Mouse (Mus musculus): ENCODE results near the gene Noa1. TPM values are rescaled to one million over a fixed set of nuclear protein-coding genes. Genes with fewer than 3 reads are reported as not detected.

Noa1 gene
- 10 to 100 TPM; 12.8 to 20.4 TPM for total RNA-seq (2021)
- long read RNA-seq, experiment 1, transcript Noa1-201 (7 exons, 2,288 nt) = major isoform, 42 of 50 reads
- long read RNA-seq, experiment 1, partial matches to known transcripts = 0 of 50 reads
- long read RNA-seq, experiment 1, other reads (novel, unspliced or antisense) = 7 of 50 reads
- long read RNA-seq, experiment 2, transcript Noa1-201 (7 exons, 2,288 nt) = major isoform, 27 of 35 reads
- long read RNA-seq, experiment 2, partial matches to known transcripts = 1 of 35 reads
- long read RNA-seq, experiment 2, other reads (novel, unspliced or antisense) = 7 of 35 reads

DNA sequence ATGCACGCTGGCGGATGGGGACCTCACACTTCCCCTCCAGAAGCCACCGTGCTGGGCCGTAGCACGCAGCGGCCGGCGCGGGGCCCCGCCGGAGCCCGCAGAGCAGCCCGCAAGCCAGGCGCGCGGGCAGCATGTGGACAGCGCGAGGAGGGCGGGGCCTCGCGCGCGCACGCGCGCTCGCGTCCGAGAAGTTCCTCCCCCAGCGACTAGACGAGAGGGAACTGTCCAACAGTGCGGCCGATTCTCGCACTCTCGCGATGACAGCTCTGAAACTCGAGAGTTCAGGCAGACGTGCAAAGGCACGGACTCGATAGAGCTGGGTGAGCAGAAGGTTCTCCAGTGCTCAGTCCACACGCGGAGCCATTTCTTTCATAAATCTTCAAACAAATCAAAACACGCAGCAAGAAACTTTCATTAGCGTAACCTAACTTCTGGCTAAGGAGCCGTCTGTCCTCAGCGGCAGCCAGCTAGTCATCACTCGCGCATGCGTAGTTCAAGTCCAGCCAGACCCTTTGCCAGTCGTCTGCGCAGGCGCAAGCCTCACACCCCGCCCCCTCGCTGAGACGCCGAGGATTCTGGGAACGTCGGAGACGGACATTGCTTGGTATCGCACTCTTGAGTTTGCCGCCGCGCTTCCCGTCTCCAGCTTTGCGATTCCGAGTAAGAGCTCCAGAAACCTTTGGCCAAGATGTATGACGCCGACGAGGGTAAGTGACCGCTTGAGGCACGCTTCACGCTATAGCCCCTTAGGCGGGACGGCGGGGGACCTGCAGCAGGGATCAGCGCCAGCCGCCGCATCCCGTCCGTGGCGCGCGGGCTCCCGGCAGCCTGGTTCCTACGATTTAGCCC is at the start of gene Noa1, which contains the start of gene Polr2b:
Gene Noa1 (minus strand): TSS at position 161 of the 849 bp plus-strand sequence.
Gene Polr2b (plus strand): TSS at position 224 of the 849 bp plus-strand sequence.
- intact Hi-C loops (cut with DNase I) = loop anchor here (5.0 to 10.0 kb wide), 2 partner anchors 43 to 405 kb away; partner anchors contain the start of genes Aasdh and Rest
- DNase-seq = peak; percentile 98
- Histone ChIP-seq H3K27ac (peak within 1 kb of the TSS; percentile 97), H3K4me3 (peak within 1 kb of the TSS; percentile 98)
- TF ChIP-seq CTCF (IDR thresholded peaks at IDR 0.05) = no peak

- Histone ChIP-seq H3K27ac (peak overlapping the region; percentile 88), H3K4me3 (peak overlapping the region; percentile 81)
- intact Hi-C loops (cut with DNase I) = no loop called here
- DNase-seq = peak; percentile 63
- TF ChIP-seq CTCF (IDR thresholded peaks at IDR 0.05) = no peak
Measured at GRCm38 (mm10) chr5:77358347-77358746, 48.5 kb upstream of the Noa1 start.

GRCm38 (mm10) chr5:77357405-77358149 is 47.7 kb upstream of the Noa1 start:
- H3K27ac ChIP-seq = peak overlapping the region; percentile 88
- intact Hi-C loops (cut with DNase I) = no loop called here
- TF ChIP-seq CTCF (IDR thresholded peaks at IDR 0.05) = no peak
- H3K4me3 ChIP-seq = peak overlapping the region; percentile 81
- DNase-seq = peak; percentile 87

DNA sequence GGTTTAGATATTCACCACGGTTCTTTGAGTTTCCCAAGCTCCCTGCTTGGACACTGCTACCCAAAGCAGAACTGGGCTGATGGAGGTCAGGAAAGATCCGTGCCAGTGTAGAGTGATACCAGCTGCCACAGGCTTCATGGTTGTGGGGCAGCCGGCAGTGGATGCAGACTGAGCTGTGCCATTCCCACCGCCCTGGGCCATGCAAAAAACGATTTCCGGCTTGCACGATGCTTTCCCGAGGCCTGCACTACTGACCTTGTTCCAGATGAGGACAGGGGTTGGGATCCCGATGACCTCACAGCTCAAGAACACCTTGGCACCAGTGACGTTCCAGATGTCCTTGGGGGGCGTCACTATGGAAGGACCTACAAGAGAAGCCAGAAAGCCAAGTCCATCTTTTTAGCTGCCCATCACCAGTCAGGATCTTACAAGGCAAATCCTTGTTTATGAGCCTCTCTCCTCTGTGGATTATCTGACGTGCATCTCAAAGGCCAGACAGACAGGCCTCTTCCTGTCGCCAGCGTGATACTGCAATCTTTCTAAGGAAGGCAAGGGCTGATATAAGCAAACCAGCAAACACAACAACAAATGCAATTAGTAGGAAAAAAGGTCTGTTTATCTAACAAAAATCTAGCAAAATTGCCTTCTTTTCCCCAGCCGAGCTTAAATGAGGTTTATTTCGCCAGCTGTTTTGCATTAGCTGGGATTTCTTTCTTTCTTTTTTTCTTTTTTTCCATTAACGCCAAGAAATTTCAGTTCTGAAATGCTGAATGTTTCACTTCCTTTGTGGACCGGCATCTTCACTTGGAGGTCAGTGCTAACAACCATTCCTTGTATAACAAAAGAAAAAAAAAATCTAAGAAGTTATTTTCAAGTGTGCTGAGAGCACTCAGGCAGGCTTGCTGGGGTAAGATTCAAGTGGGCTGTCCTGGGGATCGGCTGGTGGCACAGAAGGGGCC is 45.7 kb upstream of the Noa1 start:
- DNase-seq = no peak
- Histone ChIP-seq H3K4me3 (no peak overlapping the region), H3K27ac (peak overlapping the region; percentile 88)
- intact Hi-C loops (cut with DNase I) = loop anchor here (2.0 kb wide), 1 partner anchor 109 kb away; no protein-coding TSS in a partner anchor
- no peak for TF ChIP-seq CTCF (IDR thresholded peaks at IDR 0.05)

DNA sequence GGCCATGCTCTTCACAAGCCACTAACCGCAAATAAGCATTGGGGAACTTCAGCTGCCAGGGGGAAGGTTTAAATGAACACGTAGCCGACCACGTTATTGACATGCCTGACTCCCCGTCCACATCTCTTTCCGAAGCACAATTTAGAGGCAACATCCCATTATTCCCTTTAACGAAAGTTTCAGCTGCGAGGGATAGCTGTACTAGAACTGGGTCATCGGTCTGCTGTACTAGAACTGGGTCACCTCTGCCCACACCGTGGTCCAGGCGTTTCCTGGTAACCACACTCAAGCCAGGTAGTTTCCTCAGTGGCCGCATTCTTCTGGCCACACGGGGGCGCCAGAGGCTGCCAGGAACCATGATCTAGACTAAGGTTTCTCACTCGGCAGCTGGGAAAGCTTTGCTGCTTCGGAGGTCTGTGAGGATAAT is 44.5 kb upstream of the Noa1 start:
- H3K4me3 ChIP-seq = peak overlapping the region; percentile 54
- intact Hi-C loops (cut with DNase I) = loop anchor here (1.0 to 2.0 kb wide), 2 partner anchors 49 to 110 kb away; no protein-coding TSS in a partner anchor
- peak; percentile 88 for DNase-seq
- H3K27ac ChIP-seq = peak overlapping the region; percentile 88
- no peak; the same call in 1 of the 2 replicates for TF ChIP-seq CTCF (IDR thresholded peaks at IDR 0.05)

DNA sequence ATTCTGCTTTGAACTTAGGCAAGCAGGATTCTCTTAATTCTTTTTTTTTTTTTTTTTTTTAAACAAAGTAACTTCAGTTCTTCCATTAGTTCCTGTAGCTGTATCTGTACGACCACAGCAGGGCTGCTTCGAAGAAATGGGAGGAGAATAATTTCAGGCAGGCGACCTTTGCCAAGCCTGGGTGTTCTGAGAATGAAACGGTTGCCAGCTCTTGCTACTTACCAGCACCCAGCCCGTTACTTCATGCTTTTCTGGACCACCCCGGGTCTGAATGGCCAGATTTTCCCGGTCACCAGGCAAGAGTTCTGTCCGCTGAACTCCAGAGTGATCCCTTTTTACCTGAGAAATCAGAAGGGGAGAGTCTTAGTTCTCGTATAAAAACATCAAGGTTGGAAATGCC is 41.8 kb upstream of the Noa1 start:
- no peak for TF ChIP-seq CTCF (IDR thresholded peaks at IDR 0.05)
- intact Hi-C loops (cut with DNase I) = no loop called here

GRCm38 (mm10) chr5:77349971-77350658 is 40.2 kb upstream of the Noa1 start:
- Histone ChIP-seq H3K27ac (no peak overlapping the region), H3K4me3 (no peak overlapping the region)
- 0 out of 2 replicates have a peak, but pooled peaks have one; percentile 9 for TF ChIP-seq CTCF (IDR thresholded peaks at IDR 0.05)
- intact Hi-C loops (cut with DNase I) = no loop called here
- no peak for DNase-seq

More for the DNA sequence above, 41.8 kb upstream of the Noa1 start:
- Histone ChIP-seq H3K27ac (no peak overlapping the region), H3K4me3 (no peak overlapping the region)
- no peak for DNase-seq

- intact Hi-C loops (cut with DNase I) = no loop called here
- no peak overlapping the region for H3K4me3 ChIP-seq
- H3K27ac ChIP-seq = no peak overlapping the region
- DNase-seq = no peak
- no peak for TF ChIP-seq CTCF (IDR thresholded peaks at IDR 0.05)
Measured at GRCm38 (mm10) chr5:77348901-77349300, 39.0 kb upstream of the Noa1 start.

- Histone ChIP-seq H3K27ac (no peak overlapping the region), H3K4me3 (no peak overlapping the region)
- DNase-seq = no peak
- no peak for TF ChIP-seq CTCF (IDR thresholded peaks at IDR 0.05)
- intact Hi-C loops (cut with DNase I) = no loop called here
Measured at GRCm38 (mm10) chr5:77340033-77340432, 30.1 kb upstream of the Noa1 start.

DNA sequence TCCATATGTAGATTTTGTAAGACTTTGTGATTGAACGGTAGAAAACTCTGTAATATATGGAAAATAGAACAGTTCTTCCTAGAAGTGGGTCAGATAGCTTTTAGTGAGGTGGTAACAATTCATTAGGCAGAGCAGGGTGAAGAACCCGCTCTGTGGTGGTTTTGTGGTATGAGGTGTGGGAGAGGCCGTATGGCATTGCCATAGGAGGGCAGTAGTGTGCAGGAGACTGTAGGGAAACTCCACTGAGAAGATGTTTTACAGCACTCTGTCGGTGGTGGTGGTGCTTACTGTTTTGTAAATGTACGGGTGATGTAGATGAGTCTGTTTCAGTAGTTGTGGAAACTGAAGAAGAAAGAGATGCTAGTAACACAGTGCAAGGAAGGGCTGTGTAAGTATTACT is 20.3 kb upstream of the Noa1 start:
- DNase-seq = no peak
- H3K27ac ChIP-seq = no peak overlapping the region
- no peak overlapping the region for H3K4me3 ChIP-seq
- intact Hi-C loops (cut with DNase I) = no loop called here
- TF ChIP-seq CTCF (IDR thresholded peaks at IDR 0.05) = no peak

GRCm38 (mm10) chr5:77324936-77325335 is 15.1 kb upstream of the Noa1 start:
- TF ChIP-seq CTCF (IDR thresholded peaks at IDR 0.05) = no peak
- DNase-seq = no peak
- Histone ChIP-seq H3K4me3 (no peak overlapping the region), H3K27ac (no peak overlapping the region)
- intact Hi-C loops (cut with DNase I) = loop anchor here (10.0 kb wide), 1 partner anchor 340 kb away; no protein-coding TSS in a partner anchor
